Mouse (Mus musculus) lung, embryonic 14.5 days (tissue): Measurements from ENCODE around the gene Cd160. TPM values are rescaled to one million over a fixed set of nuclear protein-coding genes. Genes with fewer than 3 reads are reported as not detected.

Experiments
- ATAC-seq: fragments of 200-750 bp; cut with Nextera tagmentation; 2 replicates; pipeline ENCODE4 v1.8.0; 2017; ENCODE audit warnings: mild to moderate bottlenecking, moderate TSS enrichment, moderate library complexity; ENCODE audit not compliant: insufficient read depth
- DNase-seq: peaks from one replicate; pipeline ENCODE4 v3.0.0-alpha.2; 2015
- H3K27ac ChIP-seq: fragments of 300-500 bp; sonication (generic); 2 replicates; pipeline ENCODE4 v1.5.1; 2014; ENCODE audit warnings: low read depth, mild to moderate bottlenecking, moderate library complexity
- H3K27me3 ChIP-seq: fragments of 300-500 bp; sonication (generic); 2 replicates; pipeline ENCODE4 v1.6.1; 2014; ENCODE audit warnings: low read length, control low read depth; ENCODE audit not compliant: insufficient read depth
- H3K36me3 ChIP-seq: fragments of 300-500 bp; sonication (generic); 2 replicates; pipeline ENCODE4 v1.6.1; 2014; ENCODE audit warnings: control low read depth; ENCODE audit not compliant: insufficient read depth
- H3K4me1 ChIP-seq: fragments of 300-500 bp; sonication (generic); 2 replicates; pipeline ENCODE4 v1.6.1; 2014; ENCODE audit warnings: antibody characterized with exemption, control low read depth; ENCODE audit not compliant: insufficient read depth
- H3K4me2 ChIP-seq: fragments of 300-500 bp; sonication (generic); 2 replicates; pipeline ENCODE4 v1.6.1; 2014; ENCODE audit warnings: mild to moderate bottlenecking
- H3K4me3 ChIP-seq: fragments of 300-500 bp; sonication (generic); 2 replicates; pipeline ENCODE4 v1.5.1; 2014; ENCODE audit warnings: low read depth, low read length
- H3K9ac ChIP-seq: fragments of 300-500 bp; sonication (generic); 2 replicates; pipeline ENCODE4 v1.6.1; 2014
- H3K9me3 ChIP-seq: fragments of 300-500 bp; sonication (generic); 2 replicates; pipeline ENCODE4 v1.6.1; 2016; ENCODE audit warnings: low read depth, low read length, control low read depth
- CTCF ChIP-seq: IDR thresholded peaks from 2 replicates; pipeline ENCODE4 v1.5.1; 2016; ENCODE audit warnings: antibody characterized with exemption, low read depth
- WGBS: fragments of 180-500 bp; shearing (Covaris S2); extraction: QIAGEN DNeasy Blood & Tissue Kit; methylation state at CpG from one replicate; pipeline ENCODE4 v1.1.7; 2014; 5-methylcytosine and 5-hydroxymethylcytosine counted together
- polyA plus RNA-seq: library from polyadenylated mRNA; unstranded; fragments of >200 nt; fragmentation: Nextera tagmentation; extraction: Ambion mirVana; gene quantifications from 2 replicates; pipeline ENCODE4 v1.2.1, GENCODE M21; 2014

Cd160 gene
- polyA plus RNA-seq, 1 experiment from 2014 or later = 0.07 TPM

GRCm38 (mm10) chr3:96814342-96814741 is 14.8 kb downstream of the Cd160 start:
- no peak for TF ChIP-seq CTCF
- Histone ChIP-seq H3K27me3 (peaks cover 14% of the 10 kb centered on the region; the same call in 1 of the 2 replicates), H3K36me3 (no peaks in the 10 kb centered on the region), H3K4me1 (peaks cover 6% of the 10 kb centered on the region; the same call in 1 of the 2 replicates), H3K4me3 (no peak overlapping the region), H3K27ac (no peak overlapping the region), H3K4me2 (no peak overlapping the region), H3K9ac (no peak overlapping the region), H3K9me3 (no peaks in the 10 kb centered on the region)
- no peak for DNase-seq
- no peak for ATAC-seq
- WGBS = 42% methylated on average over 6 of the region's 6 CpGs

DNA sequence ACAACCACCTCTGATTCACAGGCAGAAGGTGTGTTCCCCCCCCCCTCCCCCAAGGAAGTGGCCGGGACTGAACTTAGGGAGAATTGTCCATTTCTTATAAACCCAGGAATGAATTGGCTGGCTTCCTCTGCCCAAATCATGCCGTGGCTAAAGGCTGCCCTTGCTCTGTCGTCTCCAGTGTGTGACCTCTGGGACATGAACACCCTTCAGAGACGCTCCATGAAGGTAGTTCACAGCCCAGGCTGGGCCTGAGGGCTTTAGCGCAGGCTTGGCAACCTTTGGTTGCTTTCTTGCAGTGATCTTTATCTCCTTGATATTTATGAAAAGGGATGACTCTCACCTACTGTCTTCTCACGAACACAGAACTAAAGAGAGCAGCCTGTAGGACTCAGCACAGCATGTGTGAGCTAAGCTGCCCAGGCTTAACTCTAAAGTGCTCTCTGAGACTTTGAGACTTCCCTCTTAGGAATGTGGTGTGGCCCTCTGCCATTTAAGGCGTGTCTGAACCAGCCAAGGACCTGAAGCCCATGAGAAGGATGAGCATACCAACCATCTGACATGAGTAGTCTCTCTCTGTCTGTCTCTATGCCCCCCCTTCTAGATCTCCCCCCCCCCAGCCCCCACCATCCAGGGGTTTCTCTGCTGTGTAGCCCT is 15.4 kb downstream of the Cd160 start:
- H3K9ac ChIP-seq = no peak overlapping the region
- ATAC-seq = peak; percentile 48; the same call in 1 of the 2 replicates
- H3K9me3 ChIP-seq = no peaks in the 10 kb centered on the region
- peaks cover 6% of the 10 kb centered on the region; the same call in 1 of the 2 replicates for H3K4me1 ChIP-seq
- no peaks in the 10 kb centered on the region for H3K36me3 ChIP-seq
- no peak for TF ChIP-seq CTCF
- WGBS = 28% methylated on average over 7 of the region's 7 CpGs
- H3K4me3 ChIP-seq = no peak overlapping the region
- DNase-seq = peak; percentile 64
- H3K4me2 ChIP-seq = peak overlapping the region; percentile 45
- no peak overlapping the region for H3K27ac ChIP-seq
- peaks cover 14% of the 10 kb centered on the region; the same call in 1 of the 2 replicates for H3K27me3 ChIP-seq

GRCm38 (mm10) chr3:96813106-96813505 is 16.0 kb downstream of the Cd160 start:
- TF ChIP-seq CTCF = peak; percentile 39
- peak; percentile 84 for DNase-seq
- H3K4me2 ChIP-seq = peak overlapping the region; percentile 45
- no peaks in the 10 kb centered on the region for H3K9me3 ChIP-seq
- no peak overlapping the region for H3K27ac ChIP-seq
- no peaks in the 10 kb centered on the region for H3K36me3 ChIP-seq
- 5% methylated on average over 9 of the region's 9 CpGs for WGBS
- no peak overlapping the region for H3K4me3 ChIP-seq
- ATAC-seq = peak; percentile 76
- H3K9ac ChIP-seq = no peak overlapping the region
- peaks cover 14% of the 10 kb centered on the region; the same call in 1 of the 2 replicates for H3K27me3 ChIP-seq
- H3K4me1 ChIP-seq = peaks cover 6% of the 10 kb centered on the region; the same call in 1 of the 2 replicates

DNA sequence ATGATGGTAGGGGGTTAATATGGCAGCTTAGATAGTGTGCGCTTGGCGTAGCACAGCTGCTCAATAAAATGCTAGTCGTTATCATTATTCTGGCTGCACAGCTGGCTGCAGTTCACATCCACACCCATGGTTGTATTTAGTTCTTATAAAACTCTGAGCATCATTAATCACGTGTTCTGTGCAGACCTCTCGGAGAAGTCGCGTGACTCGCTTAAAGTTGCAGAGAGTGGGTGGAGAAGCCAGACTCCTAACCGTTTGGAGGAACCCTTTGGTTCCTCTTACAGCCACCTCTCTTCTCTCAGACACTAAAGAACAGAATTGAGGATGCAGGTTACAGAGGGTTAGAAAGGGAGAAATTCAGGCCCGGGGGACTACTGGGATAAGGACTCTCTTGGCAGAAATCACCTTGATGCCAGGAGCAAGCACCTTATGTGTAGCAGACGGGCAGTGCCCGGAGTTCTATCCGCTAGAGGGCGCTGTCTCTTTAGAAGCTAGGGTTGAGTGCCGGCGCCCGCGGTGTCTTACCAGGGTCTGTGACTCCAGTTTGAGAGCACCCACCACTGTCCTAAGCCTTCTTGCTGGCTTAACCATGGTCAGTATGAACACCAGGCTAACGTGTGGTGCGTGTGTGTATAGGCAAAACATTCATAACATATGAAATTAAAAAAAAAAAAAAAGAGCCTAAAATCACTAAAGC is 16.6 kb downstream of the Cd160 start:
- H3K27ac ChIP-seq = no peak overlapping the region
- TF ChIP-seq CTCF = peak; percentile 76
- H3K9me3 ChIP-seq = no peaks in the 10 kb centered on the region
- DNase-seq (peak; percentile 88), ATAC-seq (peak; percentile 60)
- H3K36me3 ChIP-seq = no peaks in the 10 kb centered on the region
- peaks cover 14% of the 10 kb centered on the region; the same call in 1 of the 2 replicates for H3K27me3 ChIP-seq
- H3K4me2 ChIP-seq = peak overlapping the region; percentile 45
- H3K9ac ChIP-seq = no peak overlapping the region
- 25% methylated on average over 20 of the region's 20 CpGs for WGBS
- H3K4me1 ChIP-seq = peaks cover 6% of the 10 kb centered on the region; the same call in 1 of the 2 replicates
- no peak overlapping the region for H3K4me3 ChIP-seq

- Histone ChIP-seq H3K4me3 (no peak overlapping the region), H3K27ac (no peak overlapping the region), H3K27me3 (peaks cover 14% of the 10 kb centered on the region; the same call in 1 of the 2 replicates), H3K4me2 (no peak overlapping the region), H3K4me1 (peaks cover 6% of the 10 kb centered on the region; the same call in 1 of the 2 replicates), H3K36me3 (no peaks in the 10 kb centered on the region), H3K9me3 (no peaks in the 10 kb centered on the region), H3K9ac (no peak overlapping the region)
- DNase-seq (no peak), ATAC-seq (no peak)
- 82% methylated on average over 3 of the region's 3 CpGs for WGBS
- TF ChIP-seq CTCF = no peak
Measured at GRCm38 (mm10) chr3:96811232-96811631, 17.9 kb downstream of the Cd160 start.

GRCm38 (mm10) chr3:96808651-96809050 is 20.5 kb downstream of the Cd160 start:
- no peak overlapping the region for H3K9ac ChIP-seq
- H3K36me3 ChIP-seq = no peaks in the 10 kb centered on the region
- no peak overlapping the region for H3K27ac ChIP-seq
- TF ChIP-seq CTCF = no peak
- H3K4me3 ChIP-seq = no peak overlapping the region
- H3K27me3 ChIP-seq = 0 out of 2 replicates have a peak, but pooled peaks cover 4% of the 10 kb centered on the region
- ATAC-seq (no peak), DNase-seq (peak; percentile 26)
- WGBS = 62% methylated on average over 3 of the region's 3 CpGs
- no peak overlapping the region for H3K4me2 ChIP-seq
- no peaks in the 10 kb centered on the region for H3K9me3 ChIP-seq
- peaks cover 3% of the 10 kb centered on the region; the same call in 1 of the 2 replicates for H3K4me1 ChIP-seq

GRCm38 (mm10) chr3:96808136-96808535 is 21.0 kb downstream of the Cd160 start:
- Histone ChIP-seq H3K9me3 (no peaks in the 10 kb centered on the region), H3K4me1 (no peaks in the 10 kb centered on the region; the same call in 1 of the 2 replicates), H3K36me3 (no peaks in the 10 kb centered on the region), H3K9ac (no peak overlapping the region), H3K27me3 (0 out of 2 replicates have a peak, but pooled peaks cover 4% of the 10 kb centered on the region), H3K27ac (no peak overlapping the region), H3K4me3 (no peak overlapping the region), H3K4me2 (no peak overlapping the region)
- ATAC-seq (no peak), DNase-seq (no peak)
- TF ChIP-seq CTCF = no peak
- WGBS = 74% methylated on average over 3 of the region's 3 CpGs
